Comparison of ENCODE assay signal across 8 mouse cellular contexts in genomic region chr4:134286226-134287167, GRCm38 (mm10). TPM values are rescaled to one million over a fixed set of nuclear protein-coding genes. Genes with fewer than 3 reads are reported as not detected.
DNase-seq lines count a peak whose midpoint lies in the region; ATAC-seq lines count a peak whose summit lies in the region.

No protein-coding gene starts in this region.

- H3K4me1 ChIP-seq in embryonic facial prominence, embryonic 13.5 days, result peaks cover 20% of the 10 kb centered on the region
- H3K4me1 ChIP-seq in intestine, embryonic 14.5 days (replicated peaks; ENCODE audit: control insufficient read depth, insufficient read depth, low read length), result peaks cover 23% of the 10 kb centered on the region
- peaks cover 21% of the 10 kb centered on the region for H3K4me1 ChIP-seq in midbrain, embryonic 12.5 days

- H3K27me3 ChIP-seq in embryonic facial prominence, embryonic 13.5 days, result no peaks in the 10 kb centered on the region
- no peaks in the 10 kb centered on the region for H3K27me3 ChIP-seq in intestine, embryonic 14.5 days (replicated peaks; ENCODE audit: control insufficient read depth, insufficient read depth, low read length)
- H3K27me3 ChIP-seq in midbrain, embryonic 12.5 days, result no peaks in the 10 kb centered on the region

- peak overlapping the region; percentile 99 for H3K9ac ChIP-seq in embryonic facial prominence, embryonic 13.5 days
- H3K9ac ChIP-seq in intestine, embryonic 14.5 days (ENCODE audit: low read length), result peak overlapping the region; percentile 91
- peak overlapping the region; percentile 99 for H3K9ac ChIP-seq in midbrain, embryonic 12.5 days (replicated peaks)

- peak; percentile 30 for DNase-seq in layer of hippocampus, adult 9-11 months
- no peak for DNase-seq in layer of hippocampus, adult 9-10 months (ENCODE audit: low spot score)
- peak; percentile 67 for DNase-seq in MN1 (ENCODE audit: low spot score)
- DNase-seq in intestine, embryonic 14.5 days (ENCODE audit: low spot score), result no peak

- no peaks in the 10 kb centered on the region for H3K9me3 ChIP-seq in embryonic facial prominence, embryonic 13.5 days
- H3K9me3 ChIP-seq in intestine, embryonic 14.5 days (ENCODE audit: control insufficient read depth, low read length), result no peaks in the 10 kb centered on the region
- H3K9me3 ChIP-seq in midbrain, embryonic 12.5 days, result no peaks in the 10 kb centered on the region

- peaks cover 29% of the 10 kb centered on the region for H3K36me3 ChIP-seq in embryonic facial prominence, embryonic 13.5 days
- H3K36me3 ChIP-seq in intestine, embryonic 14.5 days (ENCODE audit: control insufficient read depth, insufficient read depth, low read length), result peaks cover 32% of the 10 kb centered on the region
- H3K36me3 ChIP-seq in midbrain, embryonic 12.5 days, result peaks cover 29% of the 10 kb centered on the region

- 3% methylated on average over 59 of the region's 59 CpGs for WGBS in embryonic facial prominence, embryonic 13.5 days
- WGBS in intestine, embryonic 14.5 days, result 1% methylated on average over 59 of the region's 59 CpGs
- 3% methylated on average over 59 of the region's 59 CpGs for WGBS in midbrain, embryonic 12.5 days

- H3K27ac ChIP-seq in embryonic facial prominence, embryonic 13.5 days, result peak overlapping the region; percentile 100
- H3K27ac ChIP-seq in intestine, embryonic 14.5 days (ENCODE audit: low read depth), result peak overlapping the region; percentile 99
- peak overlapping the region; percentile 100 for H3K27ac ChIP-seq in midbrain, embryonic 12.5 days (replicated peaks)

- peak overlapping the region; percentile 100 for H3K4me3 ChIP-seq in embryonic facial prominence, embryonic 13.5 days
- H3K4me3 ChIP-seq in intestine, embryonic 14.5 days (ENCODE audit: low read depth, low read length), result peak overlapping the region; percentile 97
- peak overlapping the region; percentile 88 for H3K4me3 ChIP-seq in midbrain, embryonic 12.5 days

- peak overlapping the region; percentile 91 for H3K4me2 ChIP-seq in embryonic facial prominence, embryonic 13.5 days
- H3K4me2 ChIP-seq in intestine, embryonic 14.5 days (ENCODE audit: low read length), result peak overlapping the region; percentile 89
- peak overlapping the region; percentile 92 for H3K4me2 ChIP-seq in midbrain, embryonic 12.5 days (replicated peaks)

- ATAC-seq in embryonic facial prominence, embryonic 13.5 days (ENCODE audit: insufficient number of reproducible peaks, insufficient read depth, low FRiP score, low TSS enrichment, low read depth), result peak; percentile 21; the same call in 1 of the 2 replicates
- peak; percentile 67 for ATAC-seq in intestine, embryonic 14.5 days (replicated peaks; ENCODE audit: low FRiP score, low TSS enrichment, low read depth)
- ATAC-seq in midbrain, embryonic 12.5 days (ENCODE audit: low FRiP score, low read depth), result peak; percentile 35
- ATAC-seq in megakaryocyte progenitor cell, adult 5-6 weeks (replicated peaks; ENCODE audit: poor library complexity), result no peak
- no peak for ATAC-seq in megakaryocyte-erythroid progenitor cell, adult 5-6 weeks (replicated peaks; ENCODE audit: low FRiP score, low TSS enrichment, poor library complexity, severe bottlenecking)

RNA-seq across cellular contexts. Expression of gene Pdik1l, which starts 1.2 kb away (rescaled TPM):
- 23.4 and 23.8 TPM in 2 replicates for polyA plus RNA-seq in embryonic facial prominence, embryonic 13.5 days (2015; fragmentation: Nextera tagmentation; extraction: Ambion mirVana)
- polyA plus RNA-seq in intestine, embryonic 14.5 days (2014; fragmentation: Nextera tagmentation; extraction: Ambion mirVana), result 18.4 and 20.5 TPM in 2 replicates
- polyA plus RNA-seq in midbrain, embryonic 12.5 days (2016; fragmentation: Nextera tagmentation; extraction: Ambion mirVana), result 32.6 and 33.3 TPM in 2 replicates
- 23.4 and 25.9 TPM in 2 replicates for total RNA-seq in megakaryocyte progenitor cell, adult 5-6 weeks (2015)
- 32.7 and 34.0 TPM in 2 replicates for total RNA-seq in megakaryocyte progenitor cell, adult 5-6 weeks (2017)
- total RNA-seq in megakaryocyte-erythroid progenitor cell, adult 5-6 weeks (2014; fragmentation: Nextera tagmentation), result 12.1 and 25.9 TPM in 2 replicates
- total RNA-seq in megakaryocyte-erythroid progenitor cell, adult 5-6 weeks (2017), result 26.8 and 33.9 TPM in 2 replicates

RNA-seq across cellular contexts. Expression of gene Trim63, which starts 28.4 kb away (rescaled TPM):
- polyA plus RNA-seq in embryonic facial prominence, embryonic 13.5 days (2015; fragmentation: Nextera tagmentation; extraction: Ambion mirVana), result 1.2 and 1.7 TPM in 2 replicates
- 0.09 TPM in 1 of 2 replicates, not detected in the other for polyA plus RNA-seq in intestine, embryonic 14.5 days (2014; fragmentation: Nextera tagmentation; extraction: Ambion mirVana)
- 0.24 and 0.28 TPM in 2 replicates for polyA plus RNA-seq in midbrain, embryonic 12.5 days (2016; fragmentation: Nextera tagmentation; extraction: Ambion mirVana)
- not detected in 2 replicates for total RNA-seq in megakaryocyte progenitor cell, adult 5-6 weeks (2015)
- total RNA-seq in megakaryocyte progenitor cell, adult 5-6 weeks (2017), result not detected in 2 replicates
- not detected in 2 replicates for total RNA-seq in megakaryocyte-erythroid progenitor cell, adult 5-6 weeks (2014; fragmentation: Nextera tagmentation)
- not detected in 2 replicates for total RNA-seq in megakaryocyte-erythroid progenitor cell, adult 5-6 weeks (2017)

RNA-seq across cellular contexts. Expression of gene Grrp1, which starts 32.6 kb away (rescaled TPM):
- 3.9 and 6.4 TPM in 2 replicates for polyA plus RNA-seq in embryonic facial prominence, embryonic 13.5 days (2015; fragmentation: Nextera tagmentation; extraction: Ambion mirVana)
- polyA plus RNA-seq in intestine, embryonic 14.5 days (2014; fragmentation: Nextera tagmentation; extraction: Ambion mirVana), result 3.8 and 4.5 TPM in 2 replicates
- polyA plus RNA-seq in midbrain, embryonic 12.5 days (2016; fragmentation: Nextera tagmentation; extraction: Ambion mirVana), result 5.7 and 6.0 TPM in 2 replicates
- total RNA-seq in megakaryocyte progenitor cell, adult 5-6 weeks (2015), result not detected in 2 replicates
- total RNA-seq in megakaryocyte progenitor cell, adult 5-6 weeks (2017), result not detected in 2 replicates
- not detected in 2 replicates for total RNA-seq in megakaryocyte-erythroid progenitor cell, adult 5-6 weeks (2014; fragmentation: Nextera tagmentation)
- 0.52 TPM in 1 of 2 replicates, not detected in the other for total RNA-seq in megakaryocyte-erythroid progenitor cell, adult 5-6 weeks (2017)

RNA-seq across cellular contexts. Expression of gene Gm30191, which starts 39.8 kb away (rescaled TPM):
- polyA plus RNA-seq in embryonic facial prominence, embryonic 13.5 days (2015; fragmentation: Nextera tagmentation; extraction: Ambion mirVana), result not detected in 2 replicates
- polyA plus RNA-seq in intestine, embryonic 14.5 days (2014; fragmentation: Nextera tagmentation; extraction: Ambion mirVana), result not detected in 2 replicates
- not detected in 2 replicates for polyA plus RNA-seq in midbrain, embryonic 12.5 days (2016; fragmentation: Nextera tagmentation; extraction: Ambion mirVana)
- total RNA-seq in megakaryocyte progenitor cell, adult 5-6 weeks (2015), result not detected in 2 replicates
- total RNA-seq in megakaryocyte progenitor cell, adult 5-6 weeks (2017), result not detected in 2 replicates
- not detected in 2 replicates for total RNA-seq in megakaryocyte-erythroid progenitor cell, adult 5-6 weeks (2014; fragmentation: Nextera tagmentation)
- total RNA-seq in megakaryocyte-erythroid progenitor cell, adult 5-6 weeks (2017), result not detected in 2 replicates

RNA-seq across cellular contexts. Expression of gene Zfp593, which starts 41.1 kb away (rescaled TPM):
- 18.8 and 19.7 TPM in 2 replicates for polyA plus RNA-seq in embryonic facial prominence, embryonic 13.5 days (2015; fragmentation: Nextera tagmentation; extraction: Ambion mirVana)
- polyA plus RNA-seq in intestine, embryonic 14.5 days (2014; fragmentation: Nextera tagmentation; extraction: Ambion mirVana), result 17.5 and 20.7 TPM in 2 replicates
- polyA plus RNA-seq in midbrain, embryonic 12.5 days (2016; fragmentation: Nextera tagmentation; extraction: Ambion mirVana), result 17.7 and 19.6 TPM in 2 replicates
- total RNA-seq in megakaryocyte progenitor cell, adult 5-6 weeks (2015), result 11.7 and 11.8 TPM in 2 replicates
- 12.5 and 12.7 TPM in 2 replicates for total RNA-seq in megakaryocyte progenitor cell, adult 5-6 weeks (2017)
- total RNA-seq in megakaryocyte-erythroid progenitor cell, adult 5-6 weeks (2014; fragmentation: Nextera tagmentation), result 18.2 and 20.3 TPM in 2 replicates
- 14.9 and 15.2 TPM in 2 replicates for total RNA-seq in megakaryocyte-erythroid progenitor cell, adult 5-6 weeks (2017)

Comparison
In these comparisons a context has a peak if more than half of its experiments do, and no peak if none do; other contexts are left out.
1. DNase-seq: peak in layer of hippocampus, adult 9-11 months (single experiment) and MN1 (single experiment); none in layer of hippocampus, adult 9-10 months (single experiment) and intestine, embryonic 14.5 days (single experiment).
2. ATAC-seq: peak in embryonic facial prominence, embryonic 13.5 days (single experiment), intestine, embryonic 14.5 days (single experiment) and midbrain, embryonic 12.5 days (single experiment); none in megakaryocyte progenitor cell, adult 5-6 weeks (single experiment) and megakaryocyte-erythroid progenitor cell, adult 5-6 weeks (single experiment).
3. Peak in every context shown above with its lines, with median percentiles within 50 percentile points of each other: H3K27ac ChIP-seq, H3K4me2 ChIP-seq, H3K4me3 ChIP-seq and H3K9ac ChIP-seq.